Mouse (Mus musculus): Measurements from ENCODE around the gene Nptxr. TPM values are rescaled to one million over a fixed set of nuclear protein-coding genes. Genes with fewer than 3 reads are reported as not detected.

The Nptxr gene
- polyA plus RNA-seq, 1 experiment: 0.03 TPM

GRCm38 (mm10) chr15:79832064-79832900 lies 27.7 kb upstream of the Nptxr start:
- peaks cover 39% of the 10 kb centered on the region for H3K4me1 ChIP-seq
- H3K36me3 ChIP-seq (replicated peaks; ENCODE audit: low read length): peaks cover 31% of the 10 kb centered on the region
- TF ChIP-seq GATA1 (IDR thresholded peaks at IDR 0.05; ENCODE audit: borderline replicate concordance, low read length) (no peak), FLI1 (IDR thresholded peaks at IDR 0.05; ENCODE audit: low read length) (no peak)
- peaks cover 25% of the 10 kb centered on the region for H3K27me3 ChIP-seq (replicated peaks)
- H3K9me3 ChIP-seq: no peaks in the 10 kb centered on the region
- H3K4me3 ChIP-seq (replicated peaks): no peak overlapping the region

- H3K4me1 ChIP-seq: peaks cover 42% of the 10 kb centered on the region
- H3K4me3 ChIP-seq (replicated peaks): no peak overlapping the region
- no peak for TF ChIP-seq GATA1 (IDR thresholded peaks at IDR 0.05; ENCODE audit: borderline replicate concordance, low read length)
- TF ChIP-seq FLI1 (IDR thresholded peaks at IDR 0.05; ENCODE audit: low read length): no peak
- H3K27me3 ChIP-seq (replicated peaks): peaks cover 13% of the 10 kb centered on the region
- H3K36me3 ChIP-seq (replicated peaks; ENCODE audit: low read length): peaks cover 47% of the 10 kb centered on the region
- no peaks in the 10 kb centered on the region for H3K9me3 ChIP-seq
Observed at GRCm38 (mm10) chr15:79830388-79830787, 25.8 kb upstream of the Nptxr start.

GRCm38 (mm10) chr15:79829431-79829830 lies 24.9 kb upstream of the Nptxr start:
- peaks cover 44% of the 10 kb centered on the region for H3K4me1 ChIP-seq

GRCm38 (mm10) chr15:79828366-79829035 lies 23.9 kb upstream of the Nptxr start:
- TF ChIP-seq FLI1 (IDR thresholded peaks at IDR 0.05; ENCODE audit: low read length) (no peak), GATA1 (IDR thresholded peaks at IDR 0.05; ENCODE audit: borderline replicate concordance, low read length) (no peak)
- Histone ChIP-seq H3K4me3 (replicated peaks) (no peak overlapping the region), H3K4me1 (peaks cover 35% of the 10 kb centered on the region), H3K9me3 (no peaks in the 10 kb centered on the region), H3K27me3 (replicated peaks) (peaks cover under 1% of the 10 kb centered on the region), H3K36me3 (replicated peaks; ENCODE audit: low read length) (peaks cover 53% of the 10 kb centered on the region)

More at GRCm38 (mm10) chr15:79829431-79829830, 24.9 kb upstream of the Nptxr start:
- Histone ChIP-seq H3K4me3 (replicated peaks) (no peak overlapping the region), H3K36me3 (replicated peaks; ENCODE audit: low read length) (peaks cover 52% of the 10 kb centered on the region), H3K27me3 (replicated peaks) (peaks cover 6% of the 10 kb centered on the region), H3K9me3 (no peaks in the 10 kb centered on the region)
- TF ChIP-seq GATA1 (IDR thresholded peaks at IDR 0.05; ENCODE audit: borderline replicate concordance, low read length) (no peak), FLI1 (IDR thresholded peaks at IDR 0.05; ENCODE audit: low read length) (no peak)

- no peaks in the 10 kb centered on the region for H3K9me3 ChIP-seq
- peaks cover 60% of the 10 kb centered on the region for H3K36me3 ChIP-seq (replicated peaks; ENCODE audit: low read length)
- no peaks in the 10 kb centered on the region for H3K27me3 ChIP-seq (replicated peaks)
- no peak for TF ChIP-seq FLI1 (IDR thresholded peaks at IDR 0.05; ENCODE audit: low read length)
- no peak for TF ChIP-seq GATA1 (IDR thresholded peaks at IDR 0.05; ENCODE audit: borderline replicate concordance, low read length)
- H3K4me1 ChIP-seq: peaks cover 29% of the 10 kb centered on the region
- no peak overlapping the region for H3K4me3 ChIP-seq (replicated peaks)
Observed at GRCm38 (mm10) chr15:79827778-79828210, 23.2 kb upstream of the Nptxr start.

- no peaks in the 10 kb centered on the region for H3K27me3 ChIP-seq (replicated peaks)
- no peak for TF ChIP-seq FLI1 (IDR thresholded peaks at IDR 0.05; ENCODE audit: low read length)
- no peak for TF ChIP-seq GATA1 (IDR thresholded peaks at IDR 0.05; ENCODE audit: borderline replicate concordance, low read length)
- peaks cover 63% of the 10 kb centered on the region for H3K36me3 ChIP-seq (replicated peaks; ENCODE audit: low read length)
- H3K9me3 ChIP-seq: no peaks in the 10 kb centered on the region
- H3K4me1 ChIP-seq: peaks cover 28% of the 10 kb centered on the region
- no peak overlapping the region for H3K4me3 ChIP-seq (replicated peaks)
Observed at GRCm38 (mm10) chr15:79827061-79827777, 22.7 kb upstream of the Nptxr start.

GRCm38 (mm10) chr15:79826221-79826935 lies 21.8 kb upstream of the Nptxr start:
- no peak for TF ChIP-seq GATA1 (IDR thresholded peaks at IDR 0.05; ENCODE audit: borderline replicate concordance, low read length)
- no peak for TF ChIP-seq FLI1 (IDR thresholded peaks at IDR 0.05; ENCODE audit: low read length)
- H3K9me3 ChIP-seq: no peaks in the 10 kb centered on the region
- H3K27me3 ChIP-seq (replicated peaks): peaks cover 1% of the 10 kb centered on the region
- H3K4me3 ChIP-seq (replicated peaks): no peak overlapping the region
- peaks cover 59% of the 10 kb centered on the region for H3K36me3 ChIP-seq (replicated peaks; ENCODE audit: low read length)
- H3K4me1 ChIP-seq: peaks cover 21% of the 10 kb centered on the region

GRCm38 (mm10) chr15:79825146-79825825 lies 20.7 kb upstream of the Nptxr start:
- Histone ChIP-seq H3K36me3 (replicated peaks; ENCODE audit: low read length) (peaks cover 59% of the 10 kb centered on the region), H3K4me3 (replicated peaks) (no peak overlapping the region), H3K27me3 (replicated peaks) (peaks cover 7% of the 10 kb centered on the region), H3K9me3 (no peaks in the 10 kb centered on the region), H3K4me1 (peaks cover 14% of the 10 kb centered on the region; the same call in 1 of the 2 replicates)
- no peak for TF ChIP-seq GATA1 (IDR thresholded peaks at IDR 0.05; ENCODE audit: borderline replicate concordance, low read length)
- TF ChIP-seq FLI1 (IDR thresholded peaks at IDR 0.05; ENCODE audit: low read length): no peak

Data from megakaryocyte, embryonic 14.5 days (primary cell).